Mouse (Mus musculus): ENCODE data around the gene Psmg1. TPM values are rescaled to one million over a fixed set of nuclear protein-coding genes. Genes with fewer than 3 reads are reported as not detected.

Gene Psmg1
- polyA plus RNA-seq, 1 experiment from 2014 or later: 68.8 TPM

Small RNAs within 50 kb of the gene (microRNA-seq; reads per million reads assigned to microRNA genes)
- gene Gm27833: not detected

Other genes with a start within 250 kb of the Psmg1 start
- gene Brwd1, start 91.6 kb upstream of the Psmg1 start, polyA plus RNA-seq (2015; fragmentation: Nextera tagmentation; extraction: Ambion mirVana): 15.1 and 16.2 TPM in 2 replicates
- 173 and 234 TPM in 2 replicates for gene Hmgn1, start 136.8 kb upstream of the Psmg1 start, polyA plus RNA-seq (2015; fragmentation: Nextera tagmentation; extraction: Ambion mirVana)
- gene Wrb, start 154.4 kb upstream of the Psmg1 start, polyA plus RNA-seq (2015; fragmentation: Nextera tagmentation; extraction: Ambion mirVana): 19.1 and 22.4 TPM in 2 replicates
- gene Lca5l, start 201.3 kb upstream of the Psmg1 start, polyA plus RNA-seq (2015; fragmentation: Nextera tagmentation; extraction: Ambion mirVana): 0.13 and 0.21 TPM in 2 replicates
- 1.2 and 1.5 TPM in 2 replicates for gene Sh3bgr, start 209.5 kb upstream of the Psmg1 start, polyA plus RNA-seq (2015; fragmentation: Nextera tagmentation; extraction: Ambion mirVana)
- gene B3galt5, start 244.8 kb upstream of the Psmg1 start, polyA plus RNA-seq (2015; fragmentation: Nextera tagmentation; extraction: Ambion mirVana): 0.06 and 0.21 TPM in 2 replicates